Mouse (Mus musculus) megakaryocyte, embryonic 14.5 days (primary cell): ENCODE data around the gene Nup107.

Experiments used
- FLI1 ChIP-seq: IDR thresholded peaks from 2 replicates; pipeline ENCODE4 v1.6.1; 2012; ENCODE audit warnings: low read length, inconsistent platforms, mixed read lengths
- GATA1 ChIP-seq: IDR thresholded peaks from 3 replicates; pipeline ENCODE4 v1.6.1; 2012; ENCODE audit warnings: mixed read lengths, low read length, inconsistent platforms, borderline replicate concordance

DNA sequence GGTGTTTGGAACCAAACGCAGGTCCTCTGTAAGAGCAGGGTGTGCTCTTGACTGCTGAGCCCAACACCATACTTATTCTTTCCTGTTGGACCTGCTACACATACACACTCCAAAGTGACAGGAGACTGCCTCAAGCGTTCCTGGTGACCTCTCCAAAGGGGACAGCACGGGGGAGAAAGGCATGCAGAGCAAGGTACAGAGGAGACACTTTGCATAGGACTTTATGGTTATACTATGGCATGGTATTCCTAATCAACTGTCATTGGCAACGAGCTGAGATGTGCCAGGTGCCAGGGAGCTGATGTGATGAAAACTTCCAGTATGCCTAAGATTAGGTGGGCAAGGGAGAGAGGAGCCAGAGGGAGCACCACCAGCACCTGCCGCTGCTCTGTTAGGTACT lies 55.9 kb downstream of the Nup107 start:
- TF ChIP-seq GATA1 (no peak), FLI1 (no peak)
